Mouse (Mus musculus): ENCODE measurements around the gene Mpzl1.

Gene Mpzl1

DNA sequence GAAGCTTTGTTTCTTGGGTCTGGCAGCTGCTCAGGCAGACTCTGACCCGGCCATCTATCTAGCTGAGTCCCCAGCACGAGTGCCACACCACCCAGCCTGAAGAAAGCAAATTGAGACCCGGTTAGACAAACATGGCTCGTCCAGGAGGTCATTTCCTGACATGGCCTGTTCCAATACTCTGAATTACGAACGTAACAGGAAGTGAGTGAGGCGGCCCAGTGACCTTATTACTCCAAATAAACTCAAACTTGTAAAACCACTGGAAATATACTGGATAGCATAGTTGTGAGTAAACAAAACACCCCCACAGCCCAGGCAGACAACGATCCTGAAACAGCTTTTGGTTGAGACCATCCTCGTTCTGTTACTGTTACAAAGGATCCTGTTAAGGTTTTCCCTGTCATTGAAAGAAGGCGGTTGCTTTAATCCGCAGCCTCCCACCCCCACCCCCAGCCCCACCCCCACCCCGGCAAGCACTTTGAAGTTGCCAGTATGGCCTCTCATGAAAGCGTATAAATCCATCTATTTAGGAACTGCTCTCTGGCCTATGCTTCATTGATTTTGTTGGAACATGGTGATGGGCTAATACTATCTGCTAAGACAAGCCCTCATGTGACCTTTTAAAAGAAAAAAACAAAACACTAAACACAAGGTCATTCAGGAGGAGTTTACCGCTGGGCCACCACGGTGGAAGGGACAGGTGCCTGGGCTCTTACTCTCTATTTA is 17.0 kb downstream of the Mpzl1 start:
- in situ Hi-C loops (cut with MboI): no loop called here

GRCm38 (mm10) chr1:165616652-165617051 is 17.7 kb downstream of the Mpzl1 start:
- in situ Hi-C loops (cut with MboI): no loop called here

GRCm38 (mm10) chr1:165614793-165615192 is 19.5 kb downstream of the Mpzl1 start:
- in situ Hi-C loops (cut with MboI): no loop called here

GRCm38 (mm10) chr1:165613926-165614325 is 20.4 kb downstream of the Mpzl1 start:
- in situ Hi-C loops (cut with MboI): no loop called here

DNA sequence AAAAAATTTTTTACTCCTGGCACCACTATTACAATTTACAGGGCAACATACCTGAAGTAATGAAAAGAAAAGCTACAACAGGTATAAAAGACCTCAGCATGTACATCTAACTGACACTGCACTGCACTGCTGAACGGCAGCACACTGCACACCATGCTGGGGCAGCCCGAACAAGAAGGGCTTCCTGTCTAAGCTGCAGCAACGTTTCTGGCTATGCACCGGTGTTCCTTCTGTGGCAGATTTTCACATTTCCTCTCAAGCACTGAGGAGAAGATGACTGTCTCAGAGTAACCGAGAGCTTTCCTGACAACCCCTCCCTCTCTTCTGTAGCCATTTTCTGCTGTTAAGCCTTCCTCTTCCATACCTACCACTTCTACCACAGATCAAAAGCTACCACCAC is 21.6 kb downstream of the Mpzl1 start:
- in situ Hi-C loops (cut with MboI): no loop called here

DNA sequence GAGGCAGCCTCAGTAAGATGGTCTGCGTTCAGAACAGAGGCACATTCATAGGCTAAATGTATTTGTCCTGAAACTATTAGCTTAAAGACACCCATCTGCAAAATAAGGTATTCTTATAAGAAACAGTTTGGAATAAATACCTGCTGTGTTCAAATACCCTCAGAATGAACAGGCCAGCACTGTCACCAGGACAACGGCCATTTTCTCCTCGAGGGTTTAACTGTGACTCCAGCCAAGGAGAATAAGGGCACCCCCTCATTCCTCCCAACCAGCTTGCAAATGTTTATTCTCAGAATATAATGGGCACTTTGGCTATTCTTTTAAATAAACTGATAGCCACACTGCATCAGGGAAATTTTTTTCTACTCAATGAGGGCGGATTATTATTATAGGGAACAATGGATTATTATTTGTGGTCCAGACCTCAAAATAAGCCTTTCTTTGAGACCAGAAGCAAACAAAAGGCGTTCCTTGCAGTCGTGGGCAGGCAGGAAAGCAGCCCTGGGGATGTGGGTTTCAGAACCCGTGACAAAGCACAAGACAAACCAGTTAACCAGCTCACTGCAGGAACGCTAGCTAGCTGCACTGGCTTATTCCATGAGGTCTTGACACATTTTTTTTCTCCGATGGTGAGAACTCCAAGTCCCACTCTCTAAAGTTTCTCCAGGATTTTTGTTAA is 23.9 kb downstream of the Mpzl1 start:
- in situ Hi-C loops (cut with MboI): no loop called here

DNA sequence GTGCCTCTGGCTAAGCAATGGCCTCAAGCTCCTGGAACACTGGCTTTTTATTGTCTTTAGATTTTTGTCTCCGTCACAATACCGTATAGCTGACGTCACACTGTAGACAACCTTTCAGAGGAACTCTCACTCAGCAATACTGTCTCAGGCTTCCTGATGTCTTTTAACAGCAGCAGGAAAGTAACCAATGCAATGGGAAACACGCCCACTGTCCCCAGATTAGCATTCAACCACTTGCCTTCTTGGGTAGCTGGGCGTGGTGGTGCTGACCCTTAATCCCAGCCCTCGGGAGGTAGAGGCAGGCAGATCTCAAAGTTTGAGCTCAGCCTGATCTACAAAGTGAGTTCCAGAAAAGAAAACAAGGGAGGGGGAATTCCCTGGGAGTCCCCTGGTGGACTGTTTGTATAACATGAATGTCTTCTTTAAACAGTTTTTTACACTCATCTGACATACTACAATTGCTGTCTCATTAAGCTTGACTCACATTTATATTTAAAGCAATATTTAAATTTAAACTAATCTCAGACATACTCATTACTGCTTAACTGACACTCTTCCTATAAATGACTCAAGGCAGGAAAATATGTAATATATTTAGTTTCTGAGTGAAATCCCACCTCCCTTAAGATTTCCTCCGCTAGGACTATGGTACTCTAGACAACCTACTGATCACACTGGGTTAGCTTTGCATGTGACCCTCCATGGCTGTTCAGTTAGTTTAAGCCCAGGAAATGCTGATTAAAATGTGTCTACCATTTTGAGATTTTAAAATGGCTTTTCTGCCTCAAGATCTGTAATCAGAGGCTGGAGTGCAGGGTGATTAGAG is 24.6 kb downstream of the Mpzl1 start:
- in situ Hi-C loops (cut with MboI): no loop called here

DNA sequence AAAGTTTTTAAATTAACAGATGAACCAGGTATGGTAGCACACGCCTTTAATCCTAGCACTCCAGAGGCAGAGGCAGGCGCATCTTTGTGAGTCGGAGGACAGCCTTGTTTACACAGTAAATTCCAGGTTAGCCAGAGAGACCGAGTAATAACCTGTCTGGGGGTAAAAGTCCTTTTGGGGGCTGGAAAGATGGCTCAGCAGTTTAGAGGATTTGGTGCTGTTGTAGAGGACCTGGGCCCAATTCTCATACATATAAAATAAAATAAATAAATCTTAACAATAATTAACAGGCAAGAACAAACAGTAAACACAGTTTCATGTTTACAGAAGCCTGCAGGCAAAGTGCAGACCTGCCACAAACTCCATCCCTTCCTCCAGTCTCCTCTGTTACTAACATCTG is 25.4 kb downstream of the Mpzl1 start:
- in situ Hi-C loops (cut with MboI): no loop called here

- in situ Hi-C loops (cut with MboI): no loop called here
These were observed 28.6 kb downstream of the Mpzl1 start for GRCm38 (mm10) chr1:165605774-165606173.

- in situ Hi-C loops (cut with MboI): no loop called here
These were observed 29.2 kb downstream of the Mpzl1 start for GRCm38 (mm10) chr1:165605108-165605507.

DNA sequence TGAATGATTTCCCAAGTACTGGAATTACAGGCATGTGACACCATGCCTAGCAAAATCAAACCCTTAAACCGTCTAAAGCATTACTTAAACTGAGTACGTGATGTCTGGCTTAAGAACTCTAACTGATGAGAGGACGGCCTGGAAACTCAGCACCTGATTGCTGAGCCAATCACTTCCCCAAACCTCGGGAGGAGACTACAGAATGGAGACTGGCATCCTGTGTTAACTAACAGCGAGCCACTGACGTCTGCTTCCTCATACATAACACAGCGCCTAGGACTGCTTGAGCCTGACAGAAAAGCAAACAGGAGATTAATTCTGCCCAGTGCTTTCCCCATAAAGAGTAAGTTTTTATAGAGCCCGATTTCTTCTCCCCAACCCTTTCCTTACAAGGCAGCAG is 30.1 kb downstream of the Mpzl1 start:
- in situ Hi-C loops (cut with MboI): no loop called here

GRCm38 (mm10) chr1:165603218-165603617 is 31.1 kb downstream of the Mpzl1 start:
- in situ Hi-C loops (cut with MboI): no loop called here

GRCm38 (mm10) chr1:165601775-165602280 is 32.5 kb downstream of the Mpzl1 start:
- in situ Hi-C loops (cut with MboI): no loop called here

DNA sequence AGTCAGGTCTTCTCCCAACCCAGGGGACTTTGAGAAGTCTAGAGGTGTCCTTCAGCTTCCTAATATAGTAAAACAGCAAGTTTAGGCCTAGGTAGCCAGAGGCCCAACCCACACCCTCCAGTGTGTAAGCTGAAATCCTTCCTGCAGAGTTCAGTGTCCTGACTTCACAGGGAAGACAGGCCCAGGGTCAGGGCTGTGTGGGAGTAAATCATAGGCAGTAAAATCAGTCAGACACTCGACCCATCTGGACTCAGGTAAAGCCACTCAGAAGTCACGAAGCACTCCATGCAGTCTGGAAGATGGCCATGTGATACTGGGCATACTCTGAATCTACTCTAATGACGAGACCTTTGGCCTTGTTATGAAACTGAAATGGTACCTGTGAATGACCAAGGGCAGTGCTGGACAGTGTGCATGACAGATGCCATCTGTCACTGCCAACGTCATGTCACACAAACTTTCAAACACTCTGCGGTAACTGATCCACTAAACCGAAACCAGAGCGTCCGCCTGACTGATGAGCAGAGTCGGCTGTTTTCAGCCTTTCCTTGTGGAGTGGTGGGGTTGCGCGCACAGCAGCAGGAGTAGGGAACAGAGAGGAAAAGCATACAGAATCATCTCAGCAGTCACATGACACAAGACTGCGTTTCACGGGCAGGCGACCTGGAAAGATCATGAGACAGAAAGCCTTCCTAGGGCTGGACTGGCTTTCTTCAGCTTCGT is 39.5 kb downstream of the Mpzl1 start:
- in situ Hi-C loops (cut with MboI): no loop called here

GRCm38 (mm10) chr1:165592295-165593082 is 41.8 kb downstream of the Mpzl1 start:
- in situ Hi-C loops (cut with MboI): no loop called here

- in situ Hi-C loops (cut with MboI): no loop called here
These were observed 43.6 kb downstream of the Mpzl1 start for GRCm38 (mm10) chr1:165590760-165591159.

DNA sequence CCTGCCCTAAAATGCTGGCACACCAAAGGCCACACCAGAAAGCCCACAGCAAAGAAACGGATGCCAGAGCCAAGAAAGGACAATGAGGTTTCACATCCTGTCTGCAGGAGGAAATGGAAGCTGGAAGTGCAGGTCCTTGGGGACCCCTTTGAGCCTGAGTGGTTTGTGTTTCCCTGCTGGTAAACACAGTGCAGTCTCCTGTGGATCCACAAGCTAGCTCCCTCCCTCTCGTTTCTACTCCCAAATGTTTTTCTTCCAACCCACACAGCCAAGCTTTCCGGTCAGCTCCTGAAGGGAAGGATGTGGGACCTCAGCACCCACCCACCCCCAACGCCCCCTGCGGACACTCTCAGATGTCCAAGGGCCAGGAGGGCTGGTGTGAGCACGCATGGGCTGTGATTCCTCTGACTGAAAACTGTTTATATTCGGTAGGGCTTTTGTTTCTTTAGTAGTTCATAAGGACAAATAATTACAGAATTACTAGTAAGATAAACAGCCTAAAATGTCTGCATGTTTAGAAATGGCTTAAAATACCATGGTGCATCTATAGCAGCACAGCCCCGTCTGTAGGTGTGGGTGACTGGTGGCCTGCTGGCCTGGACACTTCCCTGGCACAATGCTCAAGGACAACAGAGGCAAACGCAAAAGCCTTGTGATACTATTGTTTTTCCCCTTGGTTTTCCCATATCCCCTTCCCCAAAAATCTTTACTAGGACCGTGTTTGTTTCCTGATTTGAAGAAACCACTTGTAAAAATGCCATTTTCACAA is 44.9 kb downstream of the Mpzl1 start:
- in situ Hi-C loops (cut with MboI): no loop called here

GRCm38 (mm10) chr1:165587845-165588244 is 46.5 kb downstream of the Mpzl1 start:
- in situ Hi-C loops (cut with MboI): no loop called here

- in situ Hi-C loops (cut with MboI): no loop called here
These were observed 48.0 kb downstream of the Mpzl1 start for GRCm38 (mm10) chr1:165586366-165586765.

DNA sequence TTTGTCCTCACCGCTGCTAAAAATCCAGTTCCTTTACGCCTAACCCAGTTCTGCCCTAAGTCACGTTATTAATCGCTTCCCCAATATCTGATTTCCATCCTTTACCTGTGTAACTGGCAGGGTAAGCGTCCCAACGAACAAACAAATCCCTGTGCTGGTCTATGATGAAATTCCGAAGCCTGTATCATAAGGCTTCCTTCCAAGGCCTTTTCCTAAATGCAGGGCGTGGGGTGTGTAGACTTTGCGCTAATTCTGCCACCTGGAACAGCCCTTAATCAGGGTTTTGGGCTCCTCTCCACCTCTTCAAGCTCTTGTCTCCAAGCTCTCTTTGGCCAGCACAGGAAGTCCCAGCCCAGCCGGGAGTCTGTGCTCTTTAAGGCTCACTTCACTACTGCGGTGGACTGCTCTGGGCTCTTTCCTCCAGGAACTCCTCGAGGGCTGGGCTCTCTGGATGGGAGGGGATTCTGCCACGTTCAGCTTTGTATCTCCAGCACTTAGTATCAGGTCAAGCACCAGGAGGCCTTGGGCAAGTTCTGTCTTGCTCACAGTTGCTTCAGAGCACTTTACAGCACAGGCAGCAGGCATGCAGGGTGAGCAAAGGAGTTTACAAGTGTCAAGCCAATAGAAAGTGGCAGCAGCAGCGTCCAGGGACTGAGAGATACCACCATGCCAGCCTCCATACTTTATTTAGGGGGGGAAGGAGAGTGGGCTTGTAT is 48.8 kb downstream of the Mpzl1 start:
- in situ Hi-C loops (cut with MboI): no loop called here
